Mouse (Mus musculus): ENCODE data around the gene Wap. TPM values are rescaled to one million over a fixed set of nuclear protein-coding genes. Genes with fewer than 3 reads are reported as not detected.

Gene Wap
- polyA plus RNA-seq, 1 experiment from 2014 or later: not detected

GRCm38 (mm10) chr11:6625478-6626387 is 12.7 kb downstream of the Wap start, which contains the start of gene Tbrg4:
Gene Tbrg4 (minus strand): TSS chr11:6626067.
- no peaks in the 10 kb centered on the region for H3K9me3 ChIP-seq
- peak; percentile 94 for ATAC-seq (ENCODE audit: insufficient read depth, low FRiP score, low read depth)
- peak within 1 kb of the TSS; percentile 89 for H3K27ac ChIP-seq
- peak within 1 kb of the TSS; percentile 81 for H3K4me2 ChIP-seq
- H3K36me3 ChIP-seq: peaks cover 19% of the 10 kb centered on the region
- no peaks in the 10 kb centered on the region for H3K27me3 ChIP-seq (replicated peaks)
- peaks cover 16% of the 10 kb centered on the region; the same call in 1 of the 2 replicates for H3K4me1 ChIP-seq
- H3K4me3 ChIP-seq (replicated peaks): peak within 1 kb of the TSS; percentile 62
- WGBS: under 1% methylated on average over 66 of the region's 66 CpGs
- peak within 1 kb of the TSS; percentile 73 for H3K9ac ChIP-seq

GRCm38 (mm10) chr11:6624619-6625382 is 13.6 kb downstream of the Wap start:
- no peak for ATAC-seq (ENCODE audit: insufficient read depth, low FRiP score, low read depth)
- peak overlapping the region; percentile 2; the same call in 1 of the 2 replicates for H3K9ac ChIP-seq
- H3K9me3 ChIP-seq: no peaks in the 10 kb centered on the region
- peak overlapping the region; percentile 51; the same call in 1 of the 2 replicates for H3K27ac ChIP-seq
- peaks cover 29% of the 10 kb centered on the region for H3K36me3 ChIP-seq
- H3K4me2 ChIP-seq: peak overlapping the region; percentile 66
- H3K27me3 ChIP-seq (replicated peaks): no peaks in the 10 kb centered on the region
- peak overlapping the region; percentile 62 for H3K4me3 ChIP-seq (replicated peaks)
- WGBS: 54% methylated on average over 14 of the region's 14 CpGs
- H3K4me1 ChIP-seq: peaks cover 16% of the 10 kb centered on the region; the same call in 1 of the 2 replicates

GRCm38 (mm10) chr11:6623704-6624103 is 14.7 kb downstream of the Wap start:
- Histone ChIP-seq H3K36me3 (peaks cover 40% of the 10 kb centered on the region), H3K9ac (0 out of 2 replicates have a peak overlapping the region, but pooled peaks have one; percentile 2), H3K4me2 (peak overlapping the region; percentile 66), H3K27ac (no peak overlapping the region), H3K27me3 (replicated peaks) (no peaks in the 10 kb centered on the region), H3K9me3 (no peaks in the 10 kb centered on the region), H3K4me3 (replicated peaks) (peak overlapping the region; percentile 62), H3K4me1 (peaks cover 16% of the 10 kb centered on the region; the same call in 1 of the 2 replicates)
- no peak for ATAC-seq (ENCODE audit: insufficient read depth, low FRiP score, low read depth)
- 76% methylated on average over 10 of the region's 10 CpGs for WGBS

- Histone ChIP-seq H3K4me3 (replicated peaks) (no peak overlapping the region), H3K9me3 (no peaks in the 10 kb centered on the region), H3K9ac (no peak overlapping the region), H3K4me1 (no peaks in the 10 kb centered on the region), H3K36me3 (peaks cover 55% of the 10 kb centered on the region), H3K27me3 (replicated peaks) (no peaks in the 10 kb centered on the region), H3K4me2 (no peak overlapping the region), H3K27ac (no peak overlapping the region)
- WGBS: 92% methylated on average over 12 of the region's 12 CpGs
- ATAC-seq (ENCODE audit: insufficient read depth, low FRiP score, low read depth): no peak
Measured at GRCm38 (mm10) chr11:6615250-6616205, 22.9 kb downstream of the Wap start.

- no peaks in the 10 kb centered on the region for H3K36me3 ChIP-seq
- H3K4me1 ChIP-seq: peaks cover 29% of the 10 kb centered on the region
- H3K4me2 ChIP-seq: peak within 1 kb of the TSS; percentile 67
- no peak within 1 kb of the TSS for H3K27ac ChIP-seq
- H3K27me3 ChIP-seq (replicated peaks): peaks cover 29% of the 10 kb centered on the region
- peak within 1 kb of the TSS; percentile 36 for H3K4me3 ChIP-seq (replicated peaks)
- no peak within 1 kb of the TSS for H3K9ac ChIP-seq
- ATAC-seq (ENCODE audit: insufficient read depth, low FRiP score, low read depth): peak; percentile 67
- WGBS: 5% methylated on average over 39 of the region's 41 CpGs
- H3K9me3 ChIP-seq: no peaks in the 10 kb centered on the region
Measured at GRCm38 (mm10) chr11:6605491-6606399, 32.7 kb downstream of the Wap start, which contains the start of gene Nacad. Gene Nacad (minus strand): TSS chr11:6606053.

- no peaks in the 10 kb centered on the region for H3K36me3 ChIP-seq
- no peak for ATAC-seq (ENCODE audit: insufficient read depth, low FRiP score, low read depth)
- H3K4me2 ChIP-seq: peak overlapping the region; percentile 67
- peaks cover 29% of the 10 kb centered on the region for H3K27me3 ChIP-seq (replicated peaks)
- H3K4me1 ChIP-seq: peaks cover 29% of the 10 kb centered on the region
- 17% methylated on average over 13 of the region's 13 CpGs for WGBS
- H3K9ac ChIP-seq: no peak overlapping the region
- no peak overlapping the region for H3K27ac ChIP-seq
- H3K9me3 ChIP-seq: no peaks in the 10 kb centered on the region
- H3K4me3 ChIP-seq (replicated peaks): peak overlapping the region; percentile 36
Measured at GRCm38 (mm10) chr11:6605021-6605481, 33.4 kb downstream of the Wap start.

GRCm38 (mm10) chr11:6604604-6604936 is 33.9 kb downstream of the Wap start:
- no peaks in the 10 kb centered on the region for H3K9me3 ChIP-seq
- H3K4me3 ChIP-seq (replicated peaks): peak overlapping the region; percentile 36
- no peak for ATAC-seq (ENCODE audit: insufficient read depth, low FRiP score, low read depth)
- H3K4me2 ChIP-seq: peak overlapping the region; percentile 67
- H3K27ac ChIP-seq: no peak overlapping the region
- peaks cover 29% of the 10 kb centered on the region for H3K4me1 ChIP-seq
- H3K9ac ChIP-seq: no peak overlapping the region
- H3K27me3 ChIP-seq (replicated peaks): peaks cover 29% of the 10 kb centered on the region
- 0 out of 2 replicates have a peak, but pooled peaks cover 2% of the 10 kb centered on the region for H3K36me3 ChIP-seq

- peak overlapping the region; percentile 1; the same call in 1 of the 2 replicates for H3K4me3 ChIP-seq (replicated peaks)
- H3K36me3 ChIP-seq: 0 out of 2 replicates have a peak, but pooled peaks cover 2% of the 10 kb centered on the region
- no peak overlapping the region for H3K27ac ChIP-seq
- 20% methylated on average over 12 of the region's 12 CpGs for WGBS
- peaks cover 29% of the 10 kb centered on the region for H3K4me1 ChIP-seq
- no peaks in the 10 kb centered on the region for H3K9me3 ChIP-seq
- H3K9ac ChIP-seq: no peak overlapping the region
- H3K4me2 ChIP-seq: peak overlapping the region; percentile 67
- peaks cover 29% of the 10 kb centered on the region for H3K27me3 ChIP-seq (replicated peaks)
- peak; percentile 29; the same call in 1 of the 2 replicates for ATAC-seq (ENCODE audit: insufficient read depth, low FRiP score, low read depth)
Measured at GRCm38 (mm10) chr11:6603887-6604603, 34.4 kb downstream of the Wap start.

GRCm38 (mm10) chr11:6603224-6603623 is 35.2 kb downstream of the Wap start:
- Histone ChIP-seq H3K4me1 (peaks cover 29% of the 10 kb centered on the region), H3K9ac (no peak overlapping the region)
- 71% methylated on average over 9 of the region's 9 CpGs for WGBS

GRCm38 (mm10) chr11:6602662-6603061 is 35.8 kb downstream of the Wap start:
- H3K27me3 ChIP-seq (replicated peaks): peaks cover 29% of the 10 kb centered on the region
- peaks cover 9% of the 10 kb centered on the region; the same call in 1 of the 2 replicates for H3K36me3 ChIP-seq
- H3K4me1 ChIP-seq: peaks cover 29% of the 10 kb centered on the region
- ATAC-seq (ENCODE audit: insufficient read depth, low FRiP score, low read depth): no peak
- no peak overlapping the region for H3K4me3 ChIP-seq (replicated peaks)
- H3K27ac ChIP-seq: no peak overlapping the region
- WGBS: 78% methylated on average over 9 of the region's 9 CpGs
- H3K9me3 ChIP-seq: no peaks in the 10 kb centered on the region
- no peak overlapping the region for H3K9ac ChIP-seq
- no peak overlapping the region for H3K4me2 ChIP-seq

More at GRCm38 (mm10) chr11:6603224-6603623, 35.2 kb downstream of the Wap start:
- H3K4me2 ChIP-seq: no peak overlapping the region
- H3K9me3 ChIP-seq: no peaks in the 10 kb centered on the region
- H3K36me3 ChIP-seq: 0 out of 2 replicates have a peak, but pooled peaks cover 4% of the 10 kb centered on the region
- ATAC-seq (ENCODE audit: insufficient read depth, low FRiP score, low read depth): no peak
- peaks cover 29% of the 10 kb centered on the region for H3K27me3 ChIP-seq (replicated peaks)
- H3K27ac ChIP-seq: no peak overlapping the region
- no peak overlapping the region for H3K4me3 ChIP-seq (replicated peaks)

Data from stomach, embryonic 15.5 days (tissue).